Mouse (Mus musculus): ENCODE measurements around the gene 0610009B22Rik. TPM values are rescaled to one million over a fixed set of nuclear protein-coding genes. Genes with fewer than 3 reads are reported as not detected.

0610009B22Rik gene
- polyA plus RNA-seq, 1 experiment from 2014 or later, result 99.4 TPM

Other genes starting within 250 kb of the 0610009B22Rik start
- 18.1 and 20.8 TPM in 2 replicates for gene Phykpl, start 104.1 kb downstream of the 0610009B22Rik start, polyA plus RNA-seq (2015; fragmentation: Nextera tagmentation; extraction: Ambion mirVana)
- gene Hnrnpab, start 82.0 kb downstream of the 0610009B22Rik start, polyA plus RNA-seq (2015; fragmentation: Nextera tagmentation; extraction: Ambion mirVana), result 465 and 488 TPM in 2 replicates
- gene Nhp2, start 69.1 kb downstream of the 0610009B22Rik start, polyA plus RNA-seq (2015; fragmentation: Nextera tagmentation; extraction: Ambion mirVana), result 126 and 144 TPM in 2 replicates
- 43.7 and 43.8 TPM in 2 replicates for gene Rmnd5b, start 53.0 kb downstream of the 0610009B22Rik start, polyA plus RNA-seq (2015; fragmentation: Nextera tagmentation; extraction: Ambion mirVana)
- gene N4bp3, start 38.0 kb downstream of the 0610009B22Rik start, polyA plus RNA-seq (2015; fragmentation: Nextera tagmentation; extraction: Ambion mirVana), result 46.2 and 46.6 TPM in 2 replicates
- 2.7 and 3.9 TPM in 2 replicates for gene D930048N14Rik, start 37.9 kb downstream of the 0610009B22Rik start, polyA plus RNA-seq (2015; fragmentation: Nextera tagmentation; extraction: Ambion mirVana)
- 10.6 and 12.6 TPM in 2 replicates for gene Sec24a, start 74.8 kb upstream of the 0610009B22Rik start, polyA plus RNA-seq (2015; fragmentation: Nextera tagmentation; extraction: Ambion mirVana)
- gene Sar1b, start 74.8 kb upstream of the 0610009B22Rik start, polyA plus RNA-seq (2015; fragmentation: Nextera tagmentation; extraction: Ambion mirVana), result 104 and 120 TPM in 2 replicates
- 2.3 and 2.4 TPM in 2 replicates for gene Jade2, start 168.8 kb upstream of the 0610009B22Rik start, polyA plus RNA-seq (2015; fragmentation: Nextera tagmentation; extraction: Ambion mirVana)

All from lung, embryonic 15.5 days (tissue).